Mouse (Mus musculus) embryonic facial prominence, embryonic 10.5 days (tissue): ENCODE measurements around the gene Il27. TPM values are rescaled to one million over a fixed set of nuclear protein-coding genes. Genes with fewer than 3 reads are reported as not detected.

ENCODE experiments used
- DNase-seq: peaks from one replicate; pipeline ENCODE4 v3.0.0-alpha.2; 2017; ENCODE audit warnings: low spot score
- H3K27ac ChIP-seq: fragments of 300-500 bp; sonication (generic); replicated peaks from 2 replicates; pipeline ENCODE4 v1.5.1; 2016; ENCODE audit warnings: mild to moderate bottlenecking
- H3K27me3 ChIP-seq: fragments of 300-500 bp; sonication (generic); replicated peaks from 2 replicates; pipeline ENCODE4 v1.6.1; 2016; ENCODE audit warnings: low read depth, mild to moderate bottlenecking; ENCODE audit not compliant: poor library complexity, severe bottlenecking
- H3K36me3 ChIP-seq: fragments of 300-500 bp; sonication (generic); replicated peaks from 2 replicates; pipeline ENCODE4 v1.6.1; 2016; ENCODE audit warnings: mild to moderate bottlenecking, moderate library complexity
- H3K4me1 ChIP-seq: fragments of 300-500 bp; sonication (generic); 2 replicates; pipeline ENCODE4 v1.6.1; 2016
- H3K4me3 ChIP-seq: fragments of 300-500 bp; sonication (generic); 2 replicates; pipeline ENCODE4 v1.5.1; 2016; ENCODE audit warnings: mild to moderate bottlenecking, moderate library complexity
- H3K9me3 ChIP-seq: fragments of 300-500 bp; sonication (generic); 2 replicates; pipeline ENCODE4 v1.6.1; 2016; ENCODE audit warnings: mild to moderate bottlenecking
- WGBS: fragments of 180-500 bp; shearing (Covaris S2); methylation state at CpG from one replicate; pipeline ENCODE4 v1.1.7; 2016; 5-methylcytosine and 5-hydroxymethylcytosine counted together
- polyA plus RNA-seq: library from polyadenylated mRNA; unstranded; fragments of >200 nt; fragmentation: Nextera tagmentation; extraction: Ambion mirVana; gene quantifications from 2 replicates; pipeline ENCODE4 v1.2.1, GENCODE M21; 2016

Gene Il27
- polyA plus RNA-seq, 1 experiment from 2014 or later: not detected

DNA sequence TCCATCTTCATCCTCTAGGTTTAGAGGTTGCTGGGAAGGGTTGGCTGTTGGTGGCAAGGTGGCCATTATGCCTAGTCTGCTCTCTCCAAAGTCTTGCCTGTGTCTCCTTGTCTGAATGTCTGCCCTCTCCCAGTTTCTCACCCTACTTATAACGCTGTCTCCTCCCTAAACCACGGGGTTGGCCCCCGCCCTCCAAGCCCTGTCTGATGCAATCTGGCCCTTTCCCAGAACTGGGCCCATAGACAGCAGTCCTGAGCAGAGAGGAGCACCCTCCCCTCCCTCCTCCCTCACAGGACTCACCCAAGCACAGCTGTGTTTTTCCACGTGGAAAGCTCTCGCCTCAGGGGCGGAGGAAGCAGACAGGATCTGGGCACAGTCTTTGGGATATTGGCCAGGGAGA is 30.6 kb upstream of the Il27 start:
- Histone ChIP-seq H3K36me3 (no peaks in the 10 kb centered on the region), H3K4me3 (no peak overlapping the region), H3K4me1 (peaks cover 7% of the 10 kb centered on the region), H3K9me3 (no peaks in the 10 kb centered on the region), H3K27ac (peak overlapping the region; percentile 37; the same call in 1 of the 2 replicates), H3K27me3 (no peaks in the 10 kb centered on the region)
- 59% methylated on average over 6 of the region's 6 CpGs for WGBS
- DNase-seq: no peak

DNA sequence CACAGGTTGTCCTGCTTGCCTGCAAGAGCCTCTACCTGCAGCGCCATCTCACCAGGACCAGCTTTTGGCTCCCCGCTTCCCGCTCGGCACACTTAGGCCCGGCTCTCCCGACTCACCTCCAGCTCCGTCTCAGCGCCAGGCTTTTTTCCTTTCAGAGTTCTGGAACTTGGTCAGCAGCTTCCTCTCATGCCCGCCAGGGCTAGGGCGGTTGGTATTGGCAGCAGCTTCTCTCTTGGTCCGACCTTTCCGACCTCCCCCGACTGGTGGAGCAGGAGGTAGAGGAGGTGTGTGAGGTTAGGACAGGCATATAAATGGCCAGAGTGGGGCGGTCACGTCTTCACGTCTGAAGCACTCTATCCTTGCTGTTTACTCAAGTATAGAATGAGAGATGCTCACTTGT is 30.0 kb upstream of the Il27 start:
- DNase-seq: no peak
- Histone ChIP-seq H3K27me3 (no peaks in the 10 kb centered on the region), H3K4me1 (peaks cover 7% of the 10 kb centered on the region), H3K4me3 (no peak overlapping the region), H3K9me3 (no peaks in the 10 kb centered on the region), H3K36me3 (no peaks in the 10 kb centered on the region), H3K27ac (no peak overlapping the region)
- WGBS: 66% methylated on average over 16 of the region's 16 CpGs

DNA sequence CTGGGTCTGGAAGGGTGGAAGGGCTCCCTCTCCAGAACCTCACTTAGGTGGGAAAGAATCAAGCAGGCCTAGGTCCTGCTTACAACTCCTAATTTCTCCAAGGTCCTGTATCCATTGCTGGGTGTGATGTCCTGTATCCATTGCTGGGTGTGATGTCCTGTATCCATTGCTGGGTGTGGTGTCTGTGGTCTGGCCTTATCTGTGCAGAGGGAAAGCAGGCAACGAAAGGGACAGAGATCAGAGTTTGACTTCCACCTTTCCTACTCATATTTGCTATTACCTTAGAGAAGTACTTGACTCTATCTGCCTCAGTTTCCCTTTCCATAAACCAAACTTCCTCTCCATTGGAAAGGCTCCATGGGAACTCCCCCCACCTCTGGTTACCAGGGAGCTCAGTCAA is 28.6 kb upstream of the Il27 start:
- 92% methylated on average over 1 of the region's 1 CpGs for WGBS
- Histone ChIP-seq H3K27ac (no peak overlapping the region), H3K4me1 (peaks cover 7% of the 10 kb centered on the region), H3K4me3 (no peak overlapping the region), H3K9me3 (no peaks in the 10 kb centered on the region), H3K36me3 (no peaks in the 10 kb centered on the region), H3K27me3 (no peaks in the 10 kb centered on the region)
- DNase-seq: no peak

DNA sequence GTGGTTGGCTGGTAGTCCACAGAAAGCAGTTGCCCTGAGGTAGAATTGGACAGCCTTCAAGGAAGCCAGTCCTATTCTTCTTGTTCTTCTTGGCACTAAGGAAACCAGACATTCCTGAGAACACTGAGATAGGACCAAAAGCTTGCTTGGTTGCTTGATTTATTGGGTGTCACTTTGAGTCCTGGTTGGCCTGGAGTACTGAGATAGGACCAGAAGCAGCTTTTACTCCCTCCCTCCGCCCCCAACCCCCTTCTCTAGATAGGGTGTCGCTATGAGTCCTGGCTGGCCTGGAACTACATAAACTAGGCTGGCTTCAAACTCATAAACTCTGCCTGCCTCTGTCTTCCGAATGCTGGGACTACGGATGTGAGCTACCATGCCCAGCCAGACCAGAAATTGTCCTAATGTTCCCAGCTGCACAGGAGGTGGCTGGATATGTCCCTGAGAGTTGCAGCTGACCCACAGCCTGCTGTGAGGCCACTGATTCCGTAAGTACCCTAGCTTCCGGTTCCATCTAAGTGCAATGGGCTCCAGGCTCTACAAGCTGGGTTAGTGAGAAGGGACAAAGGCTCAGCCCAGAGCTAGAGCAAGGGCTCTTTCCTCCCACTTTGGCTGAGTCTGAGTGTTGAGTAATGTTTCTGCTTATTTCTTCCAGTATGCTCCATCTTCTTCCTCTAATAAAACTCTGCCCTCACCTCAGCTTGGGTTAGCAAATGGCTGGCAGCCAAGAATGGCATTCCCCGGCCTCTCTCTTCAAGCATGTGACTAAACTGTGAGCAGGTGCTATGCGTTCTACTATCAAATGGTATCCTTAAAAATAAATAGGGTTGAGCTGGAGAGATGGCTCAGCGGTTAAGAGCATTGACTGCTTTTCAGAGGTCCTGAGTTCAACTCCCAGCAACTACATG is 27.0 kb upstream of the Il27 start:
- H3K9me3 ChIP-seq: no peaks in the 10 kb centered on the region
- no peaks in the 10 kb centered on the region for H3K36me3 ChIP-seq
- no peaks in the 10 kb centered on the region for H3K27me3 ChIP-seq
- no peak for DNase-seq
- peaks cover 7% of the 10 kb centered on the region for H3K4me1 ChIP-seq
- 86% methylated on average over 9 of the region's 9 CpGs for WGBS
- H3K27ac ChIP-seq: no peak overlapping the region
- no peak overlapping the region for H3K4me3 ChIP-seq

DNA sequence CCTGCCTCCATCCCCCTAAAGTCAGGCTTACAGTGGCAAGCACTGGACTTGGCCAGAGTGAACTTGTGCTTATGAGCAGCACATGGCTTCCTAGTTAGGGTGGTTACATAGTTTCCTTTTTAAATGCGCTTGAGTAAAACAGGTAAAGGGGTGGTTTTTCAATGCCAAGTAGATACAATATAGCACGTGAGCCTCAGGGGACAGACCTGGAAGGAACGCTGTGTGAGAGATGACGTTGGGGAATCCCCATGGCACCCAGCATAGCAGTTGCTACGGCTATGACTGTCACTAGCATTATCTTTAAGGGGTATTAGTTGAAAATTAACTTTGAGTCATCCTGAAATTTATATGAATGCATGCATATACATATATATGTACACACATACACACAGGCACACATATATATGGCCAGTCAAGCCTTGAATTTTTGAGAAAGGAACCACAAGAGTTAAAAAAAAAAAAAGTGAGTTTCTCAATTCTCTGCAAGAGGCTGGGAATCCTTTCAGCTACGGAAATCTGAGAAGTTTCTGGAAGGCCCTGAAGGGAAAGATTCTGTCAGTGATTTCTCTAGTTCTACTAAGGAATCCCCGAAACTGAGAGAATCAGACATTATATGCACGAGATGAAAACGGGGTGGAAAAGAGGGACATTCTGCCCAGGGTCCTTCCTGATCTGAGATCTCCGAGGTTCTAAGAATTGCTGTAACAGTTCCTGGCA is 25.0 kb upstream of the Il27 start:
- WGBS: 80% methylated on average over 10 of the region's 10 CpGs
- H3K9me3 ChIP-seq: no peaks in the 10 kb centered on the region
- H3K4me1 ChIP-seq: no peaks in the 10 kb centered on the region
- no peaks in the 10 kb centered on the region for H3K27me3 ChIP-seq
- H3K27ac ChIP-seq: no peak overlapping the region
- DNase-seq: no peak
- no peak overlapping the region for H3K4me3 ChIP-seq
- H3K36me3 ChIP-seq: no peaks in the 10 kb centered on the region

- H3K27me3 ChIP-seq: no peaks in the 10 kb centered on the region
- H3K36me3 ChIP-seq: no peaks in the 10 kb centered on the region
- no peaks in the 10 kb centered on the region for H3K4me1 ChIP-seq
- DNase-seq: no peak
- WGBS: 77% methylated on average over 3 of the region's 3 CpGs
- H3K4me3 ChIP-seq: no peak overlapping the region
- no peak overlapping the region for H3K27ac ChIP-seq
- no peaks in the 10 kb centered on the region for H3K9me3 ChIP-seq
Observed at GRCm38 (mm10) chr7:126616707-126617106, 22.0 kb upstream of the Il27 start.

DNA sequence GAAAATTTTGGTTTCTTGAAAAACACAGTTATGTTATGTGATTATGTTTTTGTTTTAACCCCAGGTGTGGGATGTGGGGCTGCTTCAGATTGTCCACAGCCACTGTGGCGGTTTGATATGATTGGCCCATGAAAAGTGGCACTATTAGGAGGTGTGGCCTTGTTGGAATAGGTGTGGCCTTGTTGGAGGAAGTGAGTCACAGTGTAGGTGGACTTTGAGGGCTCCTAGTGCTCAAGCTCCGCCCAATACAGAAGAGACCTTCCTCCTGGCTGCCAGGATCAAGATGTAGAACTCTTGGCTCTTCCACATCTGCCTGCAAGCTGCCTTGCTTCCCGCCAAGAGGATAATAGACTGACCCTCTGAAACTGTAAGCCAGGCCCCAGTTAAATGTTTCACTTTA is 18.0 kb upstream of the Il27 start:
- no peak overlapping the region for H3K4me3 ChIP-seq
- H3K27ac ChIP-seq: no peak overlapping the region
- WGBS: 73% methylated on average over 3 of the region's 3 CpGs
- H3K4me1 ChIP-seq: no peaks in the 10 kb centered on the region
- H3K36me3 ChIP-seq: no peaks in the 10 kb centered on the region
- DNase-seq: no peak
- H3K27me3 ChIP-seq: no peaks in the 10 kb centered on the region
- no peaks in the 10 kb centered on the region for H3K9me3 ChIP-seq

DNA sequence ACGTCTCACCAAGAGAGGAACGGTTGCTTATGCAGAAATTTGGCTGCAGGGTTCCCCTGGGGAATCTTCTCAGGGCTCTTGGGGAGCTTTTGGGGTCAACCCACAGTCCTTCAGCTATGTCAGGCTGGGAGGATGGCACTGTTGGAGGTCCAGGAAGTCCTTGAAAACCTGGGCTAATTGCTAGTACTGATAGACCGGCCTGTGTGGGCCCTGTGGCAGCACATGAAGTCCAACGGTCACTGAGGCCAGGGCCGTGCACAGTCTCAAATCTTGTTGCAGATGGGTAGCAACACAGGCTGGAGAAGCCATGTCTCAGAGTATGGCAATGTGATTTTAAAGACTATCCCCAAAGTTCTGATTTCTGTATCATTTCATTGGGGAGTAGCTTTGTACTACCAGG is 13.1 kb upstream of the Il27 start:
- Histone ChIP-seq H3K36me3 (no peaks in the 10 kb centered on the region), H3K27me3 (no peaks in the 10 kb centered on the region), H3K4me1 (peaks cover 3% of the 10 kb centered on the region; the same call in 1 of the 2 replicates), H3K4me3 (no peak overlapping the region), H3K27ac (no peak overlapping the region), H3K9me3 (no peaks in the 10 kb centered on the region)
- 86% methylated on average over 5 of the region's 5 CpGs for WGBS
- DNase-seq: no peak

GRCm38 (mm10) chr7:126607064-126607463 is 12.3 kb upstream of the Il27 start:
- Histone ChIP-seq H3K4me1 (peaks cover 3% of the 10 kb centered on the region), H3K9me3 (no peaks in the 10 kb centered on the region), H3K36me3 (no peaks in the 10 kb centered on the region), H3K27ac (no peak overlapping the region), H3K4me3 (no peak overlapping the region), H3K27me3 (no peaks in the 10 kb centered on the region)
- DNase-seq: no peak
- 76% methylated on average over 3 of the region's 3 CpGs for WGBS

GRCm38 (mm10) chr7:126606611-126607010 is 11.9 kb upstream of the Il27 start:
- H3K36me3 ChIP-seq: no peaks in the 10 kb centered on the region
- DNase-seq: no peak
- H3K4me1 ChIP-seq: peaks cover 6% of the 10 kb centered on the region
- H3K27ac ChIP-seq: no peak overlapping the region
- no peak overlapping the region for H3K4me3 ChIP-seq
- H3K9me3 ChIP-seq: no peaks in the 10 kb centered on the region
- no peaks in the 10 kb centered on the region for H3K27me3 ChIP-seq
- 85% methylated on average over 5 of the region's 5 CpGs for WGBS

DNA sequence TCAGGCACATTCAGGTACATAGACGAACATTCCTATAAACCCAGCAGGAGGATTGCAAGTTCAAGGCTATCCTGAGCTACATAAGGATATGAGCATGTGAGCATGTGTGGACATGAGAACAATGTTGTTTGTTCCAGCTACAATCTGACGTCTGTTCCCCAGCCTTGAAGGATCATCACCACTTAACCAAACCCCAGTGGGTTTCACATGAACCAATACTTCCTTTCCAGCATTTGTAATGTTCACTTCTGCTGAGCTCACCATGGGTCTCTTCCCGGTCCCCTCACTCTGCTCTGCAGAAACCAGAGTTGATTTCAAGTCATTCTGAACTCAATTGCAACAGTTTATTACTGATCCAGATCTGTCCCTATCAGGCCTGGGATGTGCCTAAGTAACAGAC is 7.9 kb upstream of the Il27 start:
- DNase-seq: no peak
- Histone ChIP-seq H3K4me3 (no peak overlapping the region), H3K9me3 (no peaks in the 10 kb centered on the region), H3K27me3 (no peaks in the 10 kb centered on the region), H3K4me1 (peaks cover 9% of the 10 kb centered on the region), H3K27ac (no peak overlapping the region), H3K36me3 (no peaks in the 10 kb centered on the region)
- 86% methylated on average over 3 of the region's 3 CpGs for WGBS

- WGBS: 41% methylated on average over 5 of the region's 5 CpGs
Observed at GRCm38 (mm10) chr7:126601896-126602295, 7.2 kb upstream of the Il27 start.

DNA sequence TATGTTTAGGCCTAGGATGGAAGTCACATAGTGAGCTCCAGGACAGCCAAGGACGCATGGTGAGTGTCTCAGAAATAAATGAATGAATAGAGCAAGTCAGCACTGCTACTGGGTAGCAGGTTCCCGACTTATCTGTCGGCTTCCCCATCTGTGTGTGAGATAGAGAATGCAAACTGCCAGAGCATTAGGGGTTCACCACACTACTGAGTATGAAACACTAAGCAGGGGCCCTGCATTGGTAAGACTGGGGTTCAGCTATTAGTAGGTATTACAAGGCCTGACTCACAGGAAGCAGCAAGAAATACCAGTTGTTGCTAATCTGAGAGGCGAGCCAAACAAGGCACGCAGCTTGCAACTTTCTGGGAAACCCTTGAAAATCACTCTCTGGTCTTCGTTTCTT is 4.2 kb upstream of the Il27 start:
- DNase-seq: no peak
- H3K36me3 ChIP-seq: no peaks in the 10 kb centered on the region
- WGBS: 82% methylated on average over 6 of the region's 6 CpGs
- H3K9me3 ChIP-seq: no peaks in the 10 kb centered on the region
- H3K4me3 ChIP-seq: no peak overlapping the region
- H3K27ac ChIP-seq: no peak overlapping the region
- H3K4me1 ChIP-seq: peaks cover 6% of the 10 kb centered on the region; the same call in 1 of the 2 replicates
- H3K27me3 ChIP-seq: no peaks in the 10 kb centered on the region

More at GRCm38 (mm10) chr7:126601896-126602295, 7.2 kb upstream of the Il27 start:
- Histone ChIP-seq H3K4me3 (no peak overlapping the region), H3K27me3 (no peaks in the 10 kb centered on the region), H3K4me1 (peaks cover 6% of the 10 kb centered on the region), H3K27ac (0 out of 2 replicates have a peak overlapping the region, but pooled peaks have one; percentile 6), H3K9me3 (no peaks in the 10 kb centered on the region), H3K36me3 (no peaks in the 10 kb centered on the region)
- no peak for DNase-seq
